Mouse (Mus musculus): ENCODE measurements around the gene Efhd1. TPM values are rescaled to one million over a fixed set of nuclear protein-coding genes. Genes with fewer than 3 reads are reported as not detected.

Efhd1 gene
- polyA plus RNA-seq, 1 experiment from 2014 or later = 0.43 TPM

GRCm38 (mm10) chr1:87270641-87271467 lies 6.7 kb downstream of the Efhd1 start:
- ATAC-seq (ENCODE audit: insufficient number of reproducible peaks, insufficient read depth, low FRiP score, low TSS enrichment, low read depth) = peak; percentile 77
- H3K9me3 ChIP-seq = no peaks in the 10 kb centered on the region
- peaks cover 38% of the 10 kb centered on the region for H3K27me3 ChIP-seq
- H3K27ac ChIP-seq = peak overlapping the region; percentile 72
- 1% methylated on average over 20 of the region's 20 CpGs for WGBS
- no peaks in the 10 kb centered on the region for H3K36me3 ChIP-seq
- peak overlapping the region; percentile 46 for H3K4me2 ChIP-seq
- peaks cover 26% of the 10 kb centered on the region for H3K4me1 ChIP-seq (replicated peaks)
- H3K9ac ChIP-seq (replicated peaks) = peak overlapping the region; percentile 19; the same call in 1 of the 2 replicates
- 0 out of 2 replicates have a peak overlapping the region, but pooled peaks have one; percentile 6 for H3K4me3 ChIP-seq (replicated peaks)

GRCm38 (mm10) chr1:87271596-87271995 lies 7.4 kb downstream of the Efhd1 start:
- H3K4me2 ChIP-seq = peak overlapping the region; percentile 46
- H3K36me3 ChIP-seq = no peaks in the 10 kb centered on the region
- WGBS = 67% methylated on average over 1 of the region's 1 CpGs
- no peak overlapping the region for H3K9ac ChIP-seq (replicated peaks)
- H3K27ac ChIP-seq = peak overlapping the region; percentile 72
- no peaks in the 10 kb centered on the region for H3K9me3 ChIP-seq
- peaks cover 30% of the 10 kb centered on the region for H3K27me3 ChIP-seq
- no peak for ATAC-seq (ENCODE audit: insufficient number of reproducible peaks, insufficient read depth, low FRiP score, low TSS enrichment, low read depth)
- H3K4me1 ChIP-seq (replicated peaks) = peaks cover 24% of the 10 kb centered on the region
- H3K4me3 ChIP-seq (replicated peaks) = no peak overlapping the region

DNA sequence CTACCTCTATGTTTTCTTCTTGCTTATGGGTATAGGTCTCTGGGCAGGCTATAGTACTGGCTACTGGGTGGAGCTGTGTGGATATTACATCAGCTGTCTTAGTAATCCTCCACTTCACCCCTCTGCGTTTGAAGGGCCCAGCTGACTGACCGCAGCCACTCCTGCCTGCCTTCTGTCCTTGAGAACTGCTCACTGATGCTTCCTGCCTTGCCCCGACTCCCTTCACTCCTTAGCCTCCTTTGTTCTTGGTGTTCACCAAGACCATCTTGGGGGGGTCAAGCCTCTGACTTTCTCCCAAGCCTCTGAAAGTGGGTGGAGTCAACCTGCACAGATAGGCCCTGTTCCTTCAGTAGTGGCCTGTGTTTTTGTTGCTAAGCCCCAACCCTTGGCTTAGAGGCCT lies 8.3 kb downstream of the Efhd1 start:
- Histone ChIP-seq H3K9ac (replicated peaks) (no peak overlapping the region), H3K27me3 (peaks cover 22% of the 10 kb centered on the region), H3K4me3 (replicated peaks) (no peak overlapping the region), H3K36me3 (no peaks in the 10 kb centered on the region), H3K4me1 (replicated peaks) (peaks cover 24% of the 10 kb centered on the region), H3K9me3 (no peaks in the 10 kb centered on the region), H3K4me2 (no peak overlapping the region), H3K27ac (no peak overlapping the region)
- no peak for ATAC-seq (ENCODE audit: insufficient number of reproducible peaks, insufficient read depth, low FRiP score, low TSS enrichment, low read depth)
- WGBS = 59% methylated on average over 3 of the region's 3 CpGs

- Histone ChIP-seq H3K36me3 (no peaks in the 10 kb centered on the region), H3K27ac (no peak overlapping the region), H3K9me3 (no peaks in the 10 kb centered on the region), H3K4me3 (replicated peaks) (no peak overlapping the region), H3K9ac (replicated peaks) (no peak overlapping the region), H3K4me2 (no peak overlapping the region), H3K27me3 (peaks cover 11% of the 10 kb centered on the region), H3K4me1 (replicated peaks) (peaks cover 24% of the 10 kb centered on the region)
- 82% methylated on average over 3 of the region's 3 CpGs for WGBS
- ATAC-seq (ENCODE audit: insufficient number of reproducible peaks, insufficient read depth, low FRiP score, low TSS enrichment, low read depth) = no peak
Measured at GRCm38 (mm10) chr1:87273514-87273942, 9.4 kb downstream of the Efhd1 start.

GRCm38 (mm10) chr1:87274134-87274533 lies 10.0 kb downstream of the Efhd1 start:
- H3K9me3 ChIP-seq = no peaks in the 10 kb centered on the region
- no peak overlapping the region for H3K27ac ChIP-seq
- no peak for ATAC-seq (ENCODE audit: insufficient number of reproducible peaks, insufficient read depth, low FRiP score, low TSS enrichment, low read depth)
- no peaks in the 10 kb centered on the region for H3K36me3 ChIP-seq
- WGBS = 79% methylated on average over 4 of the region's 4 CpGs
- H3K4me1 ChIP-seq (replicated peaks) = peaks cover 24% of the 10 kb centered on the region
- H3K27me3 ChIP-seq = peaks cover 6% of the 10 kb centered on the region; the same call in 1 of the 2 replicates
- no peak overlapping the region for H3K9ac ChIP-seq (replicated peaks)
- H3K4me2 ChIP-seq = no peak overlapping the region
- H3K4me3 ChIP-seq (replicated peaks) = no peak overlapping the region

DNA sequence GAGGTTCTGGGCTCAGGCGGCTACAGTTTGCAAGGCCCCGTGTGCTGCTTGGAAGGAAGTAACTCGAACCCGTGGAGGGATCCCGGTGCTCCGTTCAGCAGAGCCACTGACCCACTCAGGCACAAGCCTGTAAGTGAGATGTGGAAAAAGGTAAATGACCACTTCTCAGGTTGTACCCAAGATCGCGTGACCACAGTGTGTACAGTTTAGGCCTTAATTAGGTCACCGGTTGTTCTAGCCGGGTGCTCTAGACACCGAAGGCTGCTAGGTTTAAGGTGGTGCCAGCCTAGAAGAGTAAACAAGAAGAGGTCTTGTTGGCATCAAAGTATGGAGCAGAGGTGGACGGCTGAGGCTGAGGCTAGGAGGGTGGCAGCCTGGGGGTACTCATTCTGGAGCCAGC lies 11.0 kb downstream of the Efhd1 start:
- WGBS = 82% methylated on average over 12 of the region's 12 CpGs
- H3K4me2 ChIP-seq = no peak overlapping the region
- no peak overlapping the region for H3K4me3 ChIP-seq (replicated peaks)
- no peak overlapping the region for H3K9ac ChIP-seq (replicated peaks)
- no peaks in the 10 kb centered on the region for H3K9me3 ChIP-seq
- ATAC-seq (ENCODE audit: insufficient number of reproducible peaks, insufficient read depth, low FRiP score, low TSS enrichment, low read depth) = no peak
- H3K27me3 ChIP-seq = no peaks in the 10 kb centered on the region; the same call in 1 of the 2 replicates
- H3K36me3 ChIP-seq = no peaks in the 10 kb centered on the region
- peaks cover 21% of the 10 kb centered on the region for H3K4me1 ChIP-seq (replicated peaks)
- H3K27ac ChIP-seq = no peak overlapping the region

- no peak for ATAC-seq (ENCODE audit: insufficient number of reproducible peaks, insufficient read depth, low FRiP score, low TSS enrichment, low read depth)
- no peak overlapping the region for H3K4me3 ChIP-seq (replicated peaks)
- peaks cover 12% of the 10 kb centered on the region for H3K4me1 ChIP-seq (replicated peaks)
- no peak overlapping the region for H3K9ac ChIP-seq (replicated peaks)
- no peak overlapping the region for H3K27ac ChIP-seq
- no peaks in the 10 kb centered on the region for H3K9me3 ChIP-seq
- H3K4me2 ChIP-seq = no peak overlapping the region
- H3K36me3 ChIP-seq = no peaks in the 10 kb centered on the region
- 61% methylated on average over 2 of the region's 2 CpGs for WGBS
- no peaks in the 10 kb centered on the region; the same call in 1 of the 2 replicates for H3K27me3 ChIP-seq
Measured at GRCm38 (mm10) chr1:87276056-87276455, 11.9 kb downstream of the Efhd1 start.

GRCm38 (mm10) chr1:87280281-87280680 lies 16.1 kb downstream of the Efhd1 start:
- WGBS = 88% methylated on average over 5 of the region's 5 CpGs
- ATAC-seq (ENCODE audit: insufficient number of reproducible peaks, insufficient read depth, low FRiP score, low TSS enrichment, low read depth) = no peak
- Histone ChIP-seq H3K27ac (no peak overlapping the region), H3K36me3 (no peaks in the 10 kb centered on the region), H3K4me2 (no peak overlapping the region), H3K9ac (replicated peaks) (no peak overlapping the region), H3K4me1 (replicated peaks) (no peaks in the 10 kb centered on the region), H3K9me3 (no peaks in the 10 kb centered on the region), H3K27me3 (peaks cover 3% of the 10 kb centered on the region), H3K4me3 (replicated peaks) (no peak overlapping the region)

GRCm38 (mm10) chr1:87281599-87282412 lies 17.6 kb downstream of the Efhd1 start:
- no peak overlapping the region for H3K9ac ChIP-seq (replicated peaks)
- ATAC-seq (ENCODE audit: insufficient number of reproducible peaks, insufficient read depth, low FRiP score, low TSS enrichment, low read depth) = no peak
- 19% methylated on average over 20 of the region's 20 CpGs for WGBS
- H3K9me3 ChIP-seq = 0 out of 2 replicates have a peak, but pooled peaks cover 7% of the 10 kb centered on the region
- H3K27ac ChIP-seq = no peak overlapping the region
- no peak overlapping the region for H3K4me3 ChIP-seq (replicated peaks)
- H3K4me2 ChIP-seq = peak overlapping the region; percentile 39
- H3K36me3 ChIP-seq = no peaks in the 10 kb centered on the region
- H3K4me1 ChIP-seq (replicated peaks) = no peaks in the 10 kb centered on the region
- peaks cover 3% of the 10 kb centered on the region for H3K27me3 ChIP-seq

DNA sequence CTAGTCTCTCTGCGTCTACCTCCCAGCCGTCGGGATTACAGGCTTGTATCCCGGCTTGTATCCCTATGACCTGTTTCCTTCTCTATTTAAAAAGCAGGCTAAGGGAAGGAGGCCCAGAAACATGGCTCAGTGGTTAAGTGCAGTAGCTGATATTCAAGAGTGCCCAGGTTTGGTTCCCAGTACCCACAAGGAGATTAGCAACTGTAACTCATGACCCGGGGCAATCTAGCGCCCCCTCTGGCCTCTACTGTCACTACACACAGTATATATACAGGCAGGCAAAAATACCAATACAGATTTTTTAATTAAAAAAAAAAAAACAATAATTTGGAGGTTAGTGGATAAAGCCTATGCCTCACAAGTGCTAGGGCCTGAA lies 18.2 kb downstream of the Efhd1 start:
- H3K9me3 ChIP-seq = 0 out of 2 replicates have a peak, but pooled peaks cover 7% of the 10 kb centered on the region
- H3K9ac ChIP-seq (replicated peaks) = no peak overlapping the region
- H3K27me3 ChIP-seq = peaks cover 3% of the 10 kb centered on the region
- no peak overlapping the region for H3K4me3 ChIP-seq (replicated peaks)
- H3K27ac ChIP-seq = no peak overlapping the region
- ATAC-seq (ENCODE audit: insufficient number of reproducible peaks, insufficient read depth, low FRiP score, low TSS enrichment, low read depth) = no peak
- H3K4me1 ChIP-seq (replicated peaks) = no peaks in the 10 kb centered on the region
- no peak overlapping the region for H3K4me2 ChIP-seq
- 72% methylated on average over 6 of the region's 6 CpGs for WGBS
- H3K36me3 ChIP-seq = no peaks in the 10 kb centered on the region

DNA sequence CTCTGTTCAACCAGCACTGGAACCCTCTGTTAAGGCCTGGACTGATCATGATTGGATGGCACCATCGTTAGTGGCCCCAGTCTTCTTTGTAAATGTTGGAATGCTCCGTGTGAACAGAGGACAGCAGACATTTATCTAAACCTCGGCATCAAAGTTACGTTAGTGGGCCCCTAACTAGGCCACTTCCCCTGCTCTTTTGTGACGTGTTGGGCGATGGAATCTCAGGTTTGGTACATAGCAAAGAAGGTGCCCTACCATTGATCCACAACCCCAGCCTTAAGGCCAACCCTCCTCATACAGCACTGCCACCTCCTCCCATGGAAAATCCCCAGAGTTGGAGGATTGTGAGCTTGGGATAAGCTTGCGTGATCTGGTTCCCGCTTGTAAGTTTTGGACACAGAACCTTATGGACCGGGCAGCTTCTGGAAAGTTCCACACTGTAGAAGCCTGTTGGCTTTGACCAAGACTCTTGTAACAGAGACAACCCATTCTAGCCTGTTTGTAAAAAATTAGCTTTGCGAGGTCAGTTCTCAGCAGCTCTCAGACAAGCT lies 19.3 kb downstream of the Efhd1 start:
- H3K27ac ChIP-seq = no peak overlapping the region
- H3K4me2 ChIP-seq = no peak overlapping the region
- 0 out of 2 replicates have a peak, but pooled peaks cover 7% of the 10 kb centered on the region for H3K9me3 ChIP-seq
- no peak overlapping the region for H3K9ac ChIP-seq (replicated peaks)
- H3K4me1 ChIP-seq (replicated peaks) = no peaks in the 10 kb centered on the region
- no peak for ATAC-seq (ENCODE audit: insufficient number of reproducible peaks, insufficient read depth, low FRiP score, low TSS enrichment, low read depth)
- H3K4me3 ChIP-seq (replicated peaks) = no peak overlapping the region
- peaks cover 3% of the 10 kb centered on the region for H3K27me3 ChIP-seq
- 75% methylated on average over 10 of the region's 10 CpGs for WGBS
- H3K36me3 ChIP-seq = no peaks in the 10 kb centered on the region

Measured in limb, embryonic 12.5 days (tissue).